Mouse (Mus musculus): ENCODE results near the gene Sf3b5.

Gene Sf3b5

GRCm38 (mm10) chr10:13005043-13005442 is at the start of gene Sf3b5:
Gene Sf3b5, plus strand, starts transcription at chr10:13005343.
- DNase-seq = no peak

- no peak for DNase-seq
Measured at GRCm38 (mm10) chr10:12955831-12956230, 49.3 kb upstream of the Sf3b5 start.

GRCm38 (mm10) chr10:12957271-12957670 is 47.9 kb upstream of the Sf3b5 start:
- no peak for DNase-seq

- no peak for DNase-seq
Measured at GRCm38 (mm10) chr10:12961546-12961945, 43.6 kb upstream of the Sf3b5 start.

GRCm38 (mm10) chr10:12962238-12962637 is 42.9 kb upstream of the Sf3b5 start:
- DNase-seq = no peak

- no peak for DNase-seq
Measured at GRCm38 (mm10) chr10:12963362-12964147, 41.6 kb upstream of the Sf3b5 start.

- DNase-seq = peak; percentile 33
Measured at GRCm38 (mm10) chr10:12964151-12965075, 40.7 kb upstream of the Sf3b5 start, which contains the start of gene Stx11. Gene Stx11, minus strand, starts transcription at chr10:12964298.

- no peak for DNase-seq
Measured at GRCm38 (mm10) chr10:12965669-12966180, 39.4 kb upstream of the Sf3b5 start.

GRCm38 (mm10) chr10:12974572-12974971 is 30.6 kb upstream of the Sf3b5 start:
- DNase-seq = no peak

- DNase-seq = no peak
Measured at GRCm38 (mm10) chr10:12975461-12975860, 29.7 kb upstream of the Sf3b5 start.

- no peak for DNase-seq
Measured at GRCm38 (mm10) chr10:12975957-12976356, 29.2 kb upstream of the Sf3b5 start.

GRCm38 (mm10) chr10:12976552-12976951 is 28.6 kb upstream of the Sf3b5 start:
- DNase-seq = no peak

- no peak for DNase-seq
Measured at GRCm38 (mm10) chr10:12977787-12978212, 27.3 kb upstream of the Sf3b5 start.

- DNase-seq = peak; percentile 17
Measured at GRCm38 (mm10) chr10:12981071-12981470, 24.1 kb upstream of the Sf3b5 start.

- DNase-seq = no peak
Measured at GRCm38 (mm10) chr10:12983516-12983915, 21.6 kb upstream of the Sf3b5 start.

- DNase-seq = no peak
Measured at GRCm38 (mm10) chr10:12985028-12985427, 20.1 kb upstream of the Sf3b5 start.

GRCm38 (mm10) chr10:12986485-12986884 is 18.7 kb upstream of the Sf3b5 start:
- DNase-seq = no peak

- DNase-seq = no peak
Measured at GRCm38 (mm10) chr10:12986943-12987342, 18.2 kb upstream of the Sf3b5 start.

GRCm38 (mm10) chr10:12991953-12992352 is 13.2 kb upstream of the Sf3b5 start:
- no peak for DNase-seq

GRCm38 (mm10) chr10:12993411-12994039 is 11.6 kb upstream of the Sf3b5 start:
- DNase-seq = no peak

GRCm38 (mm10) chr10:12996736-12997477 is 8.2 kb upstream of the Sf3b5 start:
- peak; percentile 75 for DNase-seq
